Mouse (Mus musculus) CD4-positive helper T cell, adult 2 months (primary cell): ENCODE measurements at regions not wholly inside any gene's neighbourhood (a gene's known extent, or its start where the extent isn't known, plus 50 kb on each side); places are given as distances from the start of the nearest gene placed in this dataset.

Source experiments
- DNase-seq: peaks from one replicate; pipeline ENCODE4 v3.0.0-alpha.2; 2012; ENCODE audit warnings: low read depth, missing footprints, low spot score

DNA sequence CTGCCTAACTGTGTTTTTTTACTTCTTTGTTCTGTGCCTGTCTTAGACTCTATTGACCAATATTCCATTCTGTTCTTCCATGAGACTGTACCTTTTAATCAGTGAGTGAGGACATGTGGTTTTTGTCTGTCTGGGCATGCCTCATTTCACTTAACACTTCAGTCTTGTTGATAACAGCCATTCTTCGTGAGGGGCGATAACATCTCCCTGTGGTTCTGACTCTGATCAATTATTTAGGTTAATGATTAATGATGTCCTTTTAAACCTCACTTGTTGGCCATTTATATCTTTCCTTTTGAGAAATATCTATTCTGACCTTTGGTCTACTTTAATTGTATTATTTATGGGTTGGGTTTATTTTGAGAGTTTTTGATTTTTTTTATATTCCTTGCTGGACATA is 496.0 kb downstream of the Cd109 start:
- no peak for DNase-seq

DNA sequence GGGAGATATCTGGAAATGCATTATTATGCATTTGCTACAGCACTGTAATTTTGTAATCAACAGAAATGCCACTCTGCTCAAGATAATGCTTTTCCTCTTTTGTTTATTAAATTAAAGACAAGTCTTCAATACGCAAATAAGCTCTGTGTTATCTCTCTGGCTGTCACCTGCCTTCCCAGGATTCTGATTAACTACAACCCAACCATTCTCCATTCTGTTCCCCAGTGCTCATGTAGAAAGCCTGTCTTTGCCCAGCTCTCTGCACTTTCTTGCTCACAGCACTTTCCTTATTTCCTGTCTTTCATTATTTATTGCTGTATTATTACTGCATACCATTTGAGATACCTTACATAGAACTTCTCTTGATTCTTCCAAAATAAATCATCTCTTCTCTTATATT is 525.6 kb downstream of the Cd109 start:
- no peak for DNase-seq

DNA sequence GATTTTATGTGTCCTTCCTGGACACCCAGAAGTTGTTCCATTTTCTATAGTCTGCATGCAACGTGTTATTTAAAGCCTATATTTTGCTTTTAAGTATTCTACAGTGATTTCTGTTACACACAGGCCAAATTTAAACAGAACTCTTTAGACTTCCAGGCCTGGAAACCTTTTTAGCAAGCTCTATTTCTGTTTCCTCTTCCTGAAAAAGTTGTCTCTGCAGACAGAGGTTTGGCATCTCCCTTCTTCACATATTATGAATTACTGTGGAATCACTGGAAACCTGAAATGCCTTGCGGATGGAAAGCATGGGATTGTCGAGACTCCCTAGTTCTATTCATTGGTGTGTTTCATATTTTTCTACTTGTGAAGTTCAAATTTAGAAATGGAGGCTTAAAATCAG is 530.7 kb downstream of the Cd109 start:
- no peak for DNase-seq

DNA sequence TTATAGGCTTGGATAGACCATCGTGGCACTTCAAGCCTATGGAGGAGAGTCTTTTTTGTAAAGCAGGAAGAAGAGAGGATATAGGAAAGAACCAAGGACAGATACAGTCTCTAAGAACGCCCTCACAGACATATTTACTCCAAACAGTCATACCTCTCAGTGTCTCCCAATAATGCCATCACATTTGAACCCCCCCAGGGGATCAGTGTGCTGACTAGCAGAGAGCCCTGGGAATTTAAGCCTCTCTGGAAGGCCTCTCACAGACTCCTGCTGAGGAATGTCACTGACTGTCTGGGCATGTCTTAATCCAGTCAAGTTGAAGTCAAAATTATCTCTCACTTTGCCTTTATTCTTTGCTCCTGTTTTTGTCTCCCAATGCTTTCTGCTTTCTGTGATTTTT is 550.2 kb downstream of the Cd109 start:
- DNase-seq: no peak

DNA sequence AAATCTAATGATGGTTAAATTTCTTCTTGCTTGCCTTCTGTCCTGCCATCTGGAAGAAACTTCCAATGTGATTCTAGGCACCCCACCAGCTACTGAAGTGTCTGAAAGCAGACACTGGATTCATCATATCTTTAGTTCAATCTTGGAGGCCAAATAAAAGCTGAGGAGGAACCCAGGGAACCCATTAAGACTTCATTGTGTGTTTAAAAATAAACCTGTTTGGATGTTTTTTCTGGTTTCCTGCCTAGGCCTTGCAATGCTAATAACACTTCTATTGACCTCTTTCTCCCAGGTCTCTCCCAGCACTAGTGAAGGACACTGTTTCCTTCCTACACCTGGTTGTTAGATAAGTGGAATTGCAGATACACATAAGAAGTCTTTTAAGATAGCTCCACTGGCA is 545.6 kb downstream of the Col12a1 start:
- no peak for DNase-seq

DNA sequence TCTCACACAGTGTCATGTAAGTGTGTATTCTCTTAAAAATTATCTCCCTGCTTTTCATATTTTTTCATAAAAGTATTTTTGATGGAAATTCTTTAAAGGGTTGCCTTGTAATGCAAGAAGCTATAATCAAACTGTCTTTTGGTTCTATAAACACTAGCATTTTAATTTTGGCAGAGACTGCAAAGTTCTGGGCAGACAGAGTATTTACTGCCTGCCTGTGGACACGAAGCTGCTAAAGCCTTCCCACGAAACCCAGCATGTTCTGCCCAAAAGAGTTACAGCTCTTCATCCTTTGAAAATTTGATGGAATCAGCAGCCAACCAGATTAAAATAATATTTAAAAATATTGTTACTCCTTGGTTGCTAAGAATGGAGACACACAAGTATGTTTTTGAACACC is 538.7 kb downstream of the Col12a1 start:
- no peak for DNase-seq

DNA sequence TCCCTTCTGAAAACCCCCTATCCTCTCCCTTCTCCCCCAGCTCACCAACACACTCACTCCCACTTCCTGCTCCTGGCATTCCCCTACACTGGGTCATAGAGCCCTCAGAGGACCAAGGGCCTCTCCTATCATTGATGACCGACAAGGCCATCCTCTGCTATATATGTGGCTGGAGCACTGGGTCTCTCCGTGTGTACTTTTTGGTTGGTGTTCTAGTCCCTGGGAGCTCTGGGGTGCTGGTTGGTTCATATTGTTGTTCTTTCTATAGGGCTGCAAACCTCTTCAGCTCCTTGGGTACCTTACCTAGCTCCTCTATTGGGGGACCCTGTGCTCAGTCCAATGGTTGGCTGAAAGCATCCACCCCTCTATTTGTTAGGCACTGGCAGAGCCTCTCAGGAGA is 523.2 kb downstream of the Col12a1 start:
- DNase-seq: no peak

DNA sequence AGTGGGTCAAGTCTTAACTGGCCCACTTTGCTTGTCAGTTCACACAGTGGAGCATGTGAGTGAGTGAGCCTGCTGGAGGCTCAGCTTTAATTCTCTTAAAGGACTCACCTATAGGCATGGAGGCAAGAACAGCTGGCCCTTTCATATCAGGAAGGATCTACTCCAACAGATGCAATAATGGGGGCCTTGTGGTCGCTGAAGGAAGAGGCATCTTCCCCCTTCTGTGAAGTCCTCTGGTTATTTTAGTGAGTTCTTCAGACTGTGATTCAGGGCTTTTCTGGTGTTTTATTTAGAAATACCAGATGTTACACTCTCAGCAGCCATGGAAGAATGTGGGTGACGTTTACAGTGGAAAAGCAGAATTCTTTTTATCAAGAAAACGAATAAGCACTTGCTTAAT is 516.9 kb downstream of the Col12a1 start:
- no peak for DNase-seq

DNA sequence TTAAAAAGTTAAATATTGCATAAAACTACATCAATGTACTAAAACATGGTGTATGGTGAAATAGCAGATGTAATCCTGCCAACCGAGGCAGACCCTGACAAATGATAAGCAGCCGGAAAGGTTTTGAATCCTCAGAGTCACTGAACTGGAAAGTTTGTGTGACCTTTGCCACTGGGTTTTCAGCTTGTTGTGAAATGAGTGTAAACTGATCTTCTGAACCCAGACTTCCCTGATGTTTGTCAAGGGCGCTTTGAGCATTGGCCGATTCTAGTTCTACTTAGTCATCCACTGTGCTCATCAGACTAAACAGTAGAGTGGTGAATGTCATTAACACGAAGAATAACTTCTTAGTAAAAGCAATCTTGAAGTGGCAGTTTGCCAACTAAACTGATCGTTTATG is 505.3 kb downstream of the Col12a1 start:
- no peak for DNase-seq

DNA sequence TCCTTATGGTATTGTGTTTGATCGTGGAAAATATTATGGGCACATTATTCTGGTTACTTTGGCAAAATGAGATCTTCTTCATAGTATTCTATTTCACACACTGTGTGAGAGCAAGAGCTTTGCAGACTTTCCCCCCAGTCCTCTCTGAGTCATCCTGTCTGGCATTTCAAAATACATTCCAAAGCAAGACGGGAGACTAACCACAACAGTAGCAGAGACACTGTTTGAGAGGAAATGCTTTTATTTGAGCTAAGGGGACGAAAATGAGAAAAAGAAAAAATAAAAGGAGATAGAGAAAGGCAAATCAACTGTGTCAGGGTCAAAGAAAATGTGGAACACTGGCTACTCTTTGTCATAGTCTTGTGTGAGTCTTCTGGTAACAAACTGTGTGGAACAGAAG is 502.6 kb downstream of the Col12a1 start:
- no peak for DNase-seq

DNA sequence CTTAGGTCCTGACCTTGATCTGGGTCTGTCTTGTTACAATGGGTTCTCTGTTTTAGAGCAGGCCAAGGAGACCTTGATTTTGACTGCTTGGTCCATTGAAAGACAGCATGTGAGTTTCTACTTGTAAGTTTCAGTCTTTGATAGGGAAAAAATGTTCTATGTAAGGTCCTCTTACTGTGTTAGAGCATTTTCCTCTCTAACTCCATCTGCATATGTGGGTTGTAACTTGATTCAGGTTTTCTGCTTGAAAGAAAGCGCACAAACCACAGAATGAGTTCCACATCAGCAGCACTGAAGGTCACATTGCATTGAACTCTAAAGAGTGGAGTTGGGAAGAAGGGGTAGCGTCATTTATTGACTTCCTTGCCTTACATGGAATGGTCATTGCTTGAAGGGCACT is 502.2 kb downstream of the Col12a1 start:
- DNase-seq: no peak

DNA sequence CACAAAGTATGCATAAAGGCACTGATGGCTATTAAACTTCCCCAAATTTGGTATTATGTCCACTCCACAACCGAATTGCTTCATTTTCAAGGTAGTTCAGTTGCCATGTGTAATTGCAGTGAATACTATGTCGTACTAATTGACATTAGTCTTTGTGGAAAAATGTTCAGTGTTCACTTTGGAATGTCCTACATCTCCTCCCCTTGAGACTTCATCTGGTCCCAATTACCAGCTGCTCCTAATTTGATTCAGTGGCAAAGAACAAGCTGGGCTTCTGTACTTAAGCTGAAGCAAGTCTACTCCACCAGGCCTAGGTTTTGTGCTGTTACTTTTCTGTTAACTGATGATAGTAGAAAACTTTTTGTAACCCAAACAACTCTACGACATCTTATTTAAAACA is 485.6 kb downstream of the Col12a1 start:
- DNase-seq: no peak

DNA sequence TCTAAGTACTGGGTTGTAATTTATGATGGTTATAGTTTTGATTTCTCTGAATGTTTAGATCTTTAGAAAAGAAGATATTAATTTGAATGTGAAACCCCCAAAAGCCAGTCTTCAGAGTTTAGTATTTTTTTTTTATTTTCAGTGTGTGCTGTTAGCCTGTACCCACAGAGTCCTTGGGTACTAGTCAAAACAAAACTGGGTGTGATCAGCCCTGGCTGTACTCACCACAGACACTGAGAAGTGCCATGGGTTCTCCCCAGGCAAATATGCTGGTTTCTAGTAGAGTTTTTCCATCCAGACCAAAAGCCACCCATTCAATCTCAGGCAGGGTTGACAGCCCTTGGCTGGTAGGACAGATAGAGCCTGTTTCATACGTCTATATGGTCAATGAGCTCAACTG is 484.9 kb downstream of the Col12a1 start:
- no peak for DNase-seq

DNA sequence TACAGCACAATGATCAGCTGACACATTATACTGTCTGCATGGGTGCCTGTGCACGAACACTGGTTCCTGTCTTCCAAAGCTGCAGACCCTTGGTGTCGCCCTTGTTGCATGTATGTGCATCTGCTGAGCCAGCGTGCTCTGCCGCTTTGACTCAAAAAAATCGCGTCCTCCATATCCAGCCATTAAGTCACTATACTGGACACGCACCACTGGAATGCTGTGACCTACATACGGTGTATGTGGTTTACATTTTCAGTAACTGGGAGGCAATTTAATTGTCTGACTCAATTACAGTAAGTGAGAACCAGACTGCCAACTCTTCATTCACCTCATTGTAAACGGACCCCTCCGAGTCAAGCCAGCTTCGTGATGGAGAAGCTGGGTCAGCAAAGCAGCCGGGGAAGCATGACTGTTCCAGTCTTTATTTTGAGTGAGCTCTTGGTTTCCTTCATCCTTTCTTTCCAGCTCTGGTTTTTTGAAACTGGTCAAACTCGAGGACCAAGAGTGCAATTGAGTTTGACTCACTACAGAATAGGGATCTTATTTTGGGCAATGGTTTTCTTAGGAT is 448.9 kb downstream of the Col12a1 start:
- no peak for DNase-seq

DNA sequence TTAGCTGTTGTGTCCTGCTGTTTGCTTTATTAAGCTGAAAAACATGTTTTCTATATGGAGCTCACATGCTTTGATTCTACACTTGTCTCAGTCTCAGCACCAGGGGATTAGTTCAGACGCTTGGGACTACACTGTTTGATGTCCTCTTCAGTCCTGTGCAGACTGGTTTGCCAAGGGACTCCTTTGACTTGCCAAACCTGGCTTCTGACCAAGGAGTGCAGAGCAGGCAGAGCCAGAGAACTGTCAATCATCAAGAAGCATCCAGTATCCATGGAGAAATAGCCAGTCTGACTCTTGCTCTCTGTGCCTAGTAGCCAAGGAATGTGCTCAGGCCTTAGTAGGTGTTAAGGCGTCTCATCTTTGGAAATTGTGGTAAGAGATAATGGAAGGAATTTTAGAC is 448.4 kb downstream of the Col12a1 start:
- no peak for DNase-seq

DNA sequence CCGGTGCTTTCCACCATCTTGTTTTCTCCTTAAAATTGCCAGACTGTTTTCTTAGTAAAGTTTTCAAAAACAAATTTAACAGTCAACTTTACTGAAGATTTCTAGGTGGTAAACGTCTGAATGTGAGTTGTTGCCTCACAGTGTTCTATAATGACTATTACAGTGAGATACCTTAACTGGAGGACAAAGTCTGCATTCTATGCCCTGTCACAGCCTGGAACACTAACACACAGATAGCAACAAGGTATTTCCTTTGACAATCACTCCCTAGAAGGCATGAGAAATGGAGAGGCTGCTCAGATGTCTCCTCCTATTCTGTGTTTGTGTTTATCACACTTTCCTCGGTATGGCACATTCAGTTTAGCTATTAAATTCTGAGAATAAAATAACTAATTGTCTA is 430.8 kb downstream of the Col12a1 start:
- DNase-seq: no peak

DNA sequence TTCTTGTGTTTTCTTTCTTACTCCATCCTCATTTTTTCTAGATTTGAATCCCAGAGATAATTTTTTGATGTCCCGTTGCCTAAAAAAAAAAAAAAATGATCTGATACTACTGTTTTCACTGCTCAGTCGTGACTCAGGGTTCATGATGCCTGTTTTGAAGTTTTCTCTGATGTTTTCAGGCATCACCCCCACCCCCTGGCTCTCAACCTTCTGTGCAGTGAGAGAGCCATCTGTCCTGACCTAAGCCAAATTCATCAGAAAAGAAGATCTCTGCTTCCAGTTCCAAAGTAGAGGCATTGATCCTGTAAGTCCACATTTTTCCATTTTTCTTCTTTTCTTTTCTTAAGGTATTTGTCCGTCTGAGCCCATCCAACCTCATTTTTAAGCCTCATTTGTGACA is 423.3 kb downstream of the Col12a1 start:
- DNase-seq: no peak

DNA sequence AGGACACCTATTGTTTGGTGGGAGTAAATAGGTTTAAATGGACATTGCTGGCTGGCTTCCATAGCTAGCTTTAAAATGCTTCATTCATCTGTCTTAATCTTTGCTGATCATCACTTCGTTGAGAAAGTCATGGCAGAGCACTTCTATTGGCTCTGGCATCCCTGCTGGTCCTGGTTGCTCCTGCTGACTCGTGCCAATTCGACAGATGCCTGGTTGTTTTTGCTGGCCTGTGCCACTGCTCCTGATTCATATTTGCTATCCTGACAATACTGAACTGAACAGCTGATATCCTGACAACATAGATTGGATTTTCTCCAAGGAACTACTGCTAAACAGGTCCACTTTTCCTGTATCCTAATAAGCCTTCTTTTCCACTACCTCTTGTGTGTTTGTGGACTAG is 417.1 kb downstream of the Col12a1 start:
- DNase-seq: no peak

DNA sequence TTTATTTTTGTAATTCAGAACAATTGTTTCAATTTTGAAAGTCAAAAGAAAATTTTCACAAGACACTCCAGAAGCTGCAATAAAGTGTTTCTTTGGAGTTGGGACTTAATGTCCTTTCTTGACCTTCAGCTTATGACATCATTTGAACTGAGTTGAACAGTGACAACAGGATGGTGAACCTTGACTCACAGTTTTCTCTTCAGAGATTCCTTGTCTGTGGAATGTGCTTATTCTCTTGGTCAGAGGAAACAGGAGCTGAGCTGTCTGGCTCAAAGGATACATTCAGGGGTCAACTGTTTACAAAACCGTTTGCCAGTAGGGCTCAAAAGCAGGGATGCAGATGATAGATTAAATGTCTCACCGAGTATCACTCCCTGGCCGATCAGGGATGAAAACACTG is 408.0 kb downstream of the Col12a1 start:
- no peak for DNase-seq

DNA sequence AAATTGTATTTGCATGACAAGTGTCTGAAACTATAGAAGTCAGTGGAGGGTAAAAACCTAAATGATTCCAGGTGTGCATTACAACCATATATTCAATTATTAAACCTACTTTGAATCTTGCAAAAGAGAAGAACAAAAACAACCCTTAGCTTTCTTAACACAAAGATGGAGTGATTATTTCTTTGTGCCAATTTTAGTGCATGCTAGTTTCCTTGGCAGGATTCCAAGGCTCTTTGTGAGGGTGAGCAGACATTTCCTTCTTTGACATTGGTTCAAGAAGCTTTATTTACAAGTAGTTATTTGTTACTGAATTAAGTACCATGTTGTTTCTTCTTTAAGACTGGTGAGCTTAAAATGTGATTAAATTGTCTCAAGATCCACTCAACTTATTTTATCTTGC is 401.2 kb downstream of the Col12a1 start:
- DNase-seq: no peak

DNA sequence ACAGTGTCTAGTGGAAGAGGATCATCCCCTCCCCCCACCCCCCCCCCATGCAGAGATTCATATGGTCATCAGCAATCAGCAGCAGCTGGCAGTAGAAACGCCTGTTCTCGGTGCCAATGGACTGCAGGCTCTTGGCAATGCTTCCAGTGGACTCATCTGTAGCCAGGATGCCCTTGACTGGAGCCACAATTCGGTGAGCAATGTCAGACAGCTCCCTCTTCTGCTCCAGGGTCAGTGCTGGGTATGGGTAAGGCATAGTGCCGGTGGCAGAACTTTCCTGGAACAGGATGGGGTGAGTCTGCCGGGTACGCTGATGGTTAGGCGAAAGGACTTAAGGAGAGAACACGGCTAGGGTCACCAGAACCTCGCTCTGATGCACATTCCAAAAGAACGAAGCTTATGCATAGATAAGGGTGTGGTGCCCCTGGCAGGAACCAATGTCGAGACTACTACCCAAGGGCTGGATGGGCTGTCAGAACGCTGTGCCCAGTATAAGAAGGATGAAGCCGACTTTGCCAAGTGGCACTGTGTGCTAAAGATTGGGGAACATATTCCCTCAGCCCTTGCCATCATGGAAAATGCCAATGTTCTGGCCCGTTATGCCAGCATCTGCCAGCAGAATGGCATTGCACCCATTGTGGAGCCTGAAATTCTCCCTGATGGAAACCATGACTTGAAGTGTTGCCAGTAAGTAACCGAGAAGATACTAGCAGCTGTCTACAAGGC is 372.1 kb downstream of the Col12a1 start:
- DNase-seq: no peak

DNA sequence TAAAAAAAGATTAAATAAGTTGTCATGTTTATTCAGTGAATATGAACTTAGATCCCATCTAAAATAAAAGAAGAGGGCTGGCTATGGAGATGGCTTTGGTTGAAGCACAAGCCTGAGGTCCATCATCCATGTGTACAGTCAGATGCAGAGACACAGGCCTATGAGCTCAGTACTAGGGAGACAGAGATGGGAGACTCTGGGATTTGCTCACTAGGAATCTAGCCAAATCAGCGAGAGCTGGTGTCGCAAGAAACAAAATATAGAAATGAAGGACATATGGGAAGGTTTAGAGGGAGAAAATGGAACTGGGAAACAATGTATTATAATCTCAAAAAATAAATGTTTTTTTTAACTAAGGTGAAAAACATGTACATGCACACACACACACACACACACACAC is 326.6 kb downstream of the Col12a1 start:
- DNase-seq: no peak

DNA sequence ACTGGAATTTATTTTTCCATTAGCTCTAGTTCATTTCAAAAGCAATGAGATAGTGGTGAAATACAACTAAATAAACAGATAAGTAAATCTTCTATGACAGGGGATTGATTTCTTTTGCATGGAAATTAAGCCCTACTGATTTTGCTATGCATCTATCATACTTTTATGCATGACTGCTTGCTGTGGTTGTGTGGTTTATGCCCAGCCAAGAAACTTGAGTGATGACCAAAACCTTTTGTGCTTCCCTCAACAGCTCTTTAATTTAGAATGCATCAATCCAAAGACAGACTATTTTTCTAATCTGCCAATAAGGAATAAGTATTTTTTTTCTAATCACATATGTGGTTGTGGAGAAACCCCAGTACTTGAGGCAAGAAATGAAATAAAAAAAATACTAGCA is 303.6 kb downstream of the Col12a1 start:
- no peak for DNase-seq

DNA sequence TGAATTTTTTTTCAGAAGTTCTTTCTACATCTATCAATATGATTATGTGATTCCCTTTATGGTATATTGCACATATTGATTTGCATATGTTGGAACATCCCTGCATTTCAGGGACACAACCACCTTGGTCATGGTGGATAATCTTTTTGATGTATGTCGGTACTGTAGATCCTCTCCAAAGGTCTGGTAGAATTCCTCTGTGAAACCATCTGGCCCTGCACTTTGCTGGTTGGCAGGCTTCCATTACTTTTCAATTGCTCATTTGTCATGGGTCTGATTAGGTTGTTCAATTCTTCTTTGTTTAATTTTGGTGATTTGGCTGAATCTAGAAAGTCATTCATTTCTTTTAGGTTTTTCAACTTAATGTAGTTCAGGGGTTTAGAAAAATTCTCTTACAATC is 288.2 kb downstream of the Col12a1 start:
- DNase-seq: no peak
